Mouse (Mus musculus) layer of hippocampus, adult 11-12 months (tissue): ENCODE results near the gene Lpin2.

ENCODE experiments used
- DNase-seq: peaks from one replicate; pipeline ENCODE4 v3.0.0; 2022; ENCODE audit warnings: low spot score

Gene Lpin2

DNA sequence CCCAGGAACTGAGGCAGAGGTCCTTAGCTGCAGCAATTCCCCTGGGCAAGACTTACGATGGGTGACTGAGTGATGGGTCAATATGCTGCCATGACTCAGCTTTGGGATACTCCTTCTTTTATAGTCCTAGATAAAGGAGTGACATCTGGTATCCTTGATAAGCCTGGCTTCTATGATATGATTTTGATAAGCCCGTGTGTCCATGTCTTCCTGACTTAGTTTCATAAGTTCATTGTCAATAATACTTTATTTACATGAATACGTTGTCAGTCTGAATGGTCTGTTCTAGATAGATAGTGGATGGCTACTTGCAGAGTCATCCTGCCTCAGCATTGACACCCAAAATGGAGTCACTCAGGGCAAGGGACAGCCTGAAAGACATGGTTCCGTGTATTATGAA lies 11.2 kb upstream of the Lpin2 start:
- no peak for DNase-seq

DNA sequence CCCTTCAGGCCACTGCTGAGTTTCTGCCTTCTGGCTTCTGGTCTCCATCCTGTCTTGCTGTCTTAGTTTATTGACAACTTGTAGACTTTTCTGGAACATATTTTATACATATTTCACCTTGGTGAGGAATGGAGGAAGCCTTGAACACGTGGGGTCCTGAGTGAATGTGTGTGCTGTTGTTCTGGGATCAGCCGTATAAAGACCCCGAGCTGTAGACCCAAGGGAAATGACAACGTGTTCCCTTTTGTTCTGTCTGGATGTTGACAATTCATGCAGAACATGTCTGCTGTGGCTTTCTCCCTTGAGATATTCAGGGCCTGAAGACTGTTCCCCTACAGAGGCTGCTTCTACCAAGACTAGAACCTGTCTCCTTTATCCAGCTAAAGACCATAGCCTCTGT lies 5.0 kb upstream of the Lpin2 start:
- DNase-seq: no peak

DNA sequence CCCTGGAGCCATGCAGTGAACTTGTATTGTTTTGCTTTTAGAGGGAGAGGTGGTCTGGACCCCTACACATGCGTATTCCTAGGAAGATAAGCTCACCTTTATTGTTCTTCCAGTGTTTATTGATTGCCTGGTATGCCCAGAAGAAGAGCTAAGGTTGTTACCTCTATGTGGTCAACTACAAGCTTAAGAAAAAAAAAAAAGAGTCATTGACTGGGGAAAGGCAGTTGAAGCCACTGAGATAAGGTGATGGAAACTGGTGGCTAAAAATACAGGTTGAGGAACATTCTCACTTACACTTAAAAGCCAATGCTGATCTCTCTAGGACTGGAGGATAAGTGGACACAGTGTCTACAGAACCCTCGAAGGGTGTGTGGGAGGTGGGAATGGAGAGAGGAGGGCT lies 4.4 kb upstream of the Lpin2 start:
- DNase-seq: no peak

DNA sequence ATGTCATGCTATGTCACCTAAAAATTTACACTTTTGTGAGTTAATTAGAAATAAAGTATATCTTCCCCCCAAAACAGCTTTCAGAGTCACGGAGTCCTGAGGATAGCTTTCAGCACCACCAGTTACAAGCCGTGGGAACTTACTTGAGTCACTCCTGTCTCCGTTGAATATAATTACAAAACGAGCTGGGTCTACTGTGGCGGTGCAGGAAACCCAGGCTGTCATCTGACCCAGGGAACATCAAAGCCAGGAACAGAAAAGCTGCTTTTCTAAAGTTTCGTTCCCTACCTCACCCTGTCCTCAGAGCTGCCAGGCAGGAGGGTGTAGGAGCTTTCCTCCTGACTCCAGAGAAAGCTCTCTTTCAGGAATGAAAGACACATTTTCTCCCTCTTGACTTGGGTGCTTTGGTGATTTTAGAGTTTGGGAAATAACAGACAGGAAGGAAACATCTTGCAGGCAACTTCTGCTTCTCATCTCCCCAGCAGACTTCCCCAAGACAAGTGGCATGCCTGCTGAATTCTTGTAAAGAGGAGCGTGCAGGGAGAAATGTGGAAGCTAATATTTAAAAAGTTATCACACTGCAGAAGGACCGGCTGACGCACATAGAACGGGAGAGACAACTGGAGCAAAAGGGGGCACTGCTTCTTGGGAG lies 3.7 kb upstream of the Lpin2 start:
- no peak for DNase-seq

DNA sequence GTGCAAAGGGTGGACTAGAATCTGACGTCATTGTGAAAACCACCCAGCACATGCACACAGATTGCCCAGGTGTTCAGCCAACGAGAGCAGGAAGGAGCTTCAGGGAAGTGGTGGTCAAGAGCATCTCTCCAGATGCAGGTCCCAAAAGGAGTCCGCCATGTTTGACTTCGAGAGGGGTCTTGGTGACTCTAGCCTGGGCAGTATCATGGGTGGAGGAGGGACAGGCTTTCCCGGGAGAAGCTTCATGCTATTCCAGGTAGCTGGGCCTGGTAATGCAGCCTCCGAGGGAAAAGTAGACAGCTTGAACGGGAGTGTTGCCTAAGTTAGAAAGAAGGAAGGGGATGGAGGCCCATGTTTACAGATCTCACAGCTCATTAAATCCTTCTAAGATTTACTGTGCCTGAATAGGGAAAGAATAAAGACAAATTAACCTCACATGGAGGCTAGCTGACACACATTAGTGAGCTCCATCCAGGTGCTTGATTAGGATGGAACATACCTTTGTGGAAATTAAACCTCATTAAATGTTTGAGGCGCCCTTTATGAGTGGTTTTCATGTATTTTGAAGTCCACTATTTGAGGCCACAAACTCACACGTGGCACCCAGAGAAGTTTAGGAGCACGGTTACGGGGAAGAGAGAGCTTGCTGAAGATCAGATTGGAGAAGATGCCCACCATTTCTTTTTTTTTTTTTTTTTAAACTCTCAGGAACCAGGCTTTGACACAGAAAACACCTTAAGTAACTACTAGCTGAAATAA lies 2.6 kb upstream of the Lpin2 start:
- no peak for DNase-seq

DNA sequence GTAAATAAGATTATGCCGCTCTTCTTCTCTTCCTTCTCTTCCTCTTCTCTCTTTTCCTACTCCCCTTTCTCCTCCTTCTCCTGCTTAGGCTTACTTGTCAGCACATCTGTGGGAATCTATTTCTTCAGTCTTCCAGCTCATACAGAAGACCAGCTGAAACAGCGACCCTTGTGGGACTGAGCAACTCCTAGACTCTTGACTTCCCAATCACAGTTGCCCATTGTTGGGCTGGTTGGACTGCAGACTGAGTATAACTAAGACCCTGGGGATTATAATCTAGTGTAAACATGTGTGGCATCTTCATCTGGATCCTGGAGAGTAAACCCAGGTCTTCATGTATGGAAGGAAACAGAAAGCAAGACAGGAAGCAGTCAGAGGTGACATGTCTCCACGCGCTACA lies 1.8 kb upstream of the Lpin2 start:
- DNase-seq: no peak

DNA sequence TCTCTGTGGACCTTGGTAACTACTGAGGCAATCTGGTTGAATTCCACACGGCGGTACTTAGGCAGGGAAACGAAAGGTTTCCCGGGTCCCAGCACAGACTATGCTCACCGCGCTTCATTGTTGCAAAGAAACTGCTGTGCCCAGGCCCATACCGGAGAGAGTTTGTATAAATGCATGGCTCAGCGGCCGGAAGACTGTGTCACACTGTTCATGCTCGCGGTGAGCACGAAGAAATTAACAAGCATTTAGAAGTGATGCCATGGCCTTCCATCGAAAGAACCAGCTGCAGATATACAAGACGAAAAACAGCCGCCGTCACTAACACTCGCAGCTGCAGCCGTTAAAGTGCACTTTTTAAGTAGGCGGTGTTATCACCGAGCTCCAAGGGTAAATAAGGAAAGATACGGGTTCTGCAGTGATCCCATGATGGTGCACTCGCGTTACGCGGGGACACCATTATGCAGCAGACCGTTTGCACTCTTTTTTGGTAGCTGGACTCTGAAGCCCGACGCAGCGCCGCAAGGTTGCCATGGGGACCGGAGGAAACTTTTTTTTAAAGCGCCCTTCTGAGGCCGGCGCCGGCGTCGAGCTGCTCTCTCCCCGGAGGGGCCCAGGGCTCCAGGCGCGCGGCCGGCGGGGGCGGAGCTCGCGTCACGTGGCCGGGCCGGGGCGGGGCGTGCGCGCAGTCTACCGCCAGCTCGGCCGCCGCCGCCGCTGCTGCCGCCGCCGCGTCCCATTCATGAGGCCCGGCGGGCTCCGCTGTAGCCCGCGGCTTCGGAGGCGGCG lies 704 bp downstream of the Lpin2 start:
- peak; percentile 89 for DNase-seq

DNA sequence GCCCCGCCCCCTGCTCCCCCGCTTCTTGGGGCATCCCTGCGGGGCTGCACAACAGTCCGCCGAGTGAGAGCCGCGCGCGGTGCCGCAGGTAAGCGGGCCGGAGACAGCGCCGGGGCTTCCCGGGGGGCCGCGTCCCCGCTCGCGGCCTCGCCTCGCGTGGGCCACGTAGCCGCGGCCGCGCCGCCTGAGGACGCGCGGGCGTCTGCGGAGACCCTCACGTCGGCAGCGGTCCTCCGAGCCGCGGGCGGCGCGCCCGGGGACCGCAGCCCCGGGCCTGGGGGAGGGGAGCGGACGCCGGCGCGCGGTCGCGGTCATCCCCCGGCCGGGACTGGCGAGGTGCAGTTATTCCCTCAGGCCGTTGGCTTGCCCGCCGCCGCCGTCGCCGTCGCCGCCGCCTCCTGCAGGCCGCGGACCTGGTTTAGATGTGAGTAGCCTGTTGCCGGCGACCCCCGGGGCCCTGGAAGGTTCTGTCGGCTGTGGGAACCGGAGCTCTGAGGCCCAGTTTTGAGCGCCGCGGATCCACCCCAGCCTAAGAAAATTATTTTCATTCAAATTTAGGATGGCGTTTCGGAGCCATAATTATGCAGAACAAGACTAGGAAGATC lies 1.4 kb downstream of the Lpin2 start:
- no peak for DNase-seq

DNA sequence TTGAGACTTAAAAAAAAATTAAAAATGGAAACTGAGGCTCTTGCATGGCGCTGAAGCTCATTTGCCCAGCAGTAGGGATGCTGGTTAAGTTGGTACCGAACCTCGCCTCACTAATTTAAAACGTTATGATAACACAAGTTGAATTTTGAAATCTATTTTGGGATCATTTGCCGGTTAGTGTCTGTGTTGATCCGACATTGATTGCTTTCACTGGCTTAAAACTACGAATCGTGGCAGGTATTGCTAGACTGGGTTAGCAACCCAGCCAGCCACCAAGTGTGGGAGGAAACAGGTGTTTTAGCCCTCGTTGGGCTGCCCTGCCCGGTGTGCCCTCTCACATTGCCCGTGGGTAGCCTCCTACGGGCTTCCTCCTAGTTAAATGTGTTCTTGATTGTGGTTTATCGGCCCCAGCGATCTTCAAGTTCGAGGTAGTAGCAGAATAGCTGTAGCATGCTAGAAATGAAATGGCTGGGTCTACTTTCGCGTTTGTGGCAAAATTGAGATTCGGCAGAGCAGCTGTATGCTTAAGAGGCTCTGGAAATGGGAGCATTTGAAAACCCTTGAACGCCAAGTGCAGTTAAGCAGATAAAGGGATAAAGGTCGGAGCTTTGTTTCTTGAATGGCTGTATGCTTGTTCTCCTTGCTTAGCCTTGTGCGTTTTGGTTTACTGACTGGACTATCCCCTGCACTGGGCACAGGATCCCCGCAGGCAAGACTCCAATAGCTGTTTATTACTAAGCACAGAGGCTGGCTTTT lies 2.2 kb downstream of the Lpin2 start:
- no peak for DNase-seq

DNA sequence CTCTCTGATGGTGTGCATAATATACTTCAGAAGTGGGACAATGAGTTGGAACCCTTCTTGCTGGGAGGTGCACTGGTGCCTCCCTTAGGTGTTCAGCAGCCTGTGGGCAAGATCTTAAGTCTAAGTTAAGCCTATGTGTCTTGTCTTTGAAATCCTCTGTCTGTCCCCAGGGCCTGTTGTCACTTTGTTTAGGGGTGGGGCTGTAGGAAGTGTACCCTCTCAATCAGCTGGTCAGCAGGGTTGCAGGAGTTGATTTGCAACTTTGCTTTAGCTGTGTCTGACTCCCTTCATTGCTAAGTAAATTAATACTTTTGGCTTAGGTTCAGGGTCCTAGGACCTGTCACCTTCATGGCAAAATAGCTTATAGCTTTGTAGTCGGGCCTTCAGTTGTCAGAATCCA lies 3.0 kb downstream of the Lpin2 start:
- DNase-seq: no peak

DNA sequence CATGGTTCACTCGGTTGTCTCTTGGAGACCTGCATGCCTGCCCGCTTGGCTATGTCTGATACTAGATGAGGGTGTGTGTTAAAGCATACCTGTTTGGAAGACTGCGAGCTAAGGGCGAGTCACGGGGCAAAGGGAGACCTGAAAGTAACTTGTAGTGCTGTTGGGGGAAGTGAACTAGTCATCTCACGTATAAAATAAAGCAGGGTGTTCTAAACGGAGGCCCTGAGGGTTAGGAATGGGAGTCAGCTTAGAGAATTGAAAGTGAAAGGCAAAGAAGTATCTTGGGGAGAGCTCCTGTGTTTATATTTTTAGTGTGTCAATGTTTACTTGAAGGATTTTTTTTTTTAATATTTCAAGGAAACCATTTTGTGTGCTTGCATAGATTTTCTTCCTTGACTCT lies 8.2 kb downstream of the Lpin2 start:
- DNase-seq: no peak

DNA sequence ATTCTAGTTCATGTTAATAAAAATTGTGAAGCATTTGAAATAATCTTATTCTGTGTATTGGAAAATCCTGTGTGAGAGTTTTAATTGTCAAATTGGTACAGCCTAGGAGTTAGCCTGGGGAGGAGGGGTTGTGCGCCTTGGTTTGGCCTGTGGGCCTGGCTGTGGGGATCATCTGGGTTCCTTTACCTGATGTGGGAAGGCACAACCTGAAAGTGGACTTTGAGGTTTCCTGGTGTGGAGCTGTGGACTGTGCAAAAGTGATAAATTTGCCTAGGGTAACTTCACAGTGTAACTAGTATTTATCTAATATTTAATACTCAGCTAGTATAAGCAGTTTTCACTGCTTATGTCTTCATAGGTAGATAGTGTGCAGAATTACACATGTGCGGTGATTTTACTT lies 8.7 kb downstream of the Lpin2 start:
- DNase-seq: no peak

DNA sequence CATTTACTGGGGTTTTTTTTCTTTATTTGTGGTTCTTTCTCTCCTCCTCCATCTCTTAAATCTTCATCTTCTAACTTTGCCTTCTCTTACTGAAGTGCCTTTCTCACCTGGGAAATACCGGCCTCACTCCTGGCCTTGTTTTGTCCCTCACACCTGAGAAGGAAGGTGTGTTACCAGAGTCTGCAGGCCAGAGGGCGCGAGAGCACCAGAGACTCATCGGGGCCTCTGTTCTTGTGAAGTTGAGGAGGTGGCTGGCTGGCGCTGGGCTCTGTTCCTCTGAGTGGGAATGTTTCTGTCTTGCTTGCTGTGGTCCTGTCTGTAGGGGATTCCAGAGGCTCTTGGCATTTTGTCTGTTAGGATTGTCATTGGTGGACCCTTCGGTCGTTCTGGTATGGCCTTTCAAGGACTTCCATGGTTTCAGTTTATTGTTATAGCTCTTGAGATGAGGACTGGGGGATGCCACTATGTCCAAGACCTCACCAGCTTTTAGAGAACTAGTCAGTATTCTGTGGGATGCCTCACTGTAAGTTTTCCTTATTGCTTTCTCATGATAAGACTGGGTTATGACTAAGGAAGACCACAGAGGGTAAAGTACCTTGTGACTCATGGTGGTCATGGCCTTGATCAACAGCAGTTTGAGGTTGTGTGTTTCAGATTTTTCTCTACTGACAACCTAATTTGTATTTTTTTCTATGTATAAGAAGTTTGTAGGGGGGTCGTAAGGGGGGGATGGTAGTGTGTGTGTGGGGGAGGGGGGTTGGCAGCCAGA lies 9.5 kb downstream of the Lpin2 start:
- no peak for DNase-seq

DNA sequence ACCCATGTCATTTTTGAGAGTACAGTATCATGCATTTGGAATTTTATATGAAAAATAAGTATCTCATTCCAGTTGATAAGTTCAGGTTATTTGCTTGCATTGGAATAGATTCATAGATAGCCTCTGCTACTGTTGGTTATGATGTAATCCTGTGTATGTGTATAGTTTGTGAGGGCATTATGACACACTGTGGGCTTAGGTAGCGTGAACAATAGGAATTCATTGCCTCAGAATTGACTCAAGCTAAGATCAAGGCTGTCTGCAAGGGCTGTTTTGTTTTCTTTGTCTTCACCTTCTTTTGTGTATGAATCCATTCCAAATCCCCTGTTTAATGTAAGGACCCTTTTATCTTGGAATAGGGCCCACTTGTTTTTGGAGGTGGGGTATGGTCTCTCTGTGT lies 10.7 kb downstream of the Lpin2 start:
- DNase-seq: no peak

DNA sequence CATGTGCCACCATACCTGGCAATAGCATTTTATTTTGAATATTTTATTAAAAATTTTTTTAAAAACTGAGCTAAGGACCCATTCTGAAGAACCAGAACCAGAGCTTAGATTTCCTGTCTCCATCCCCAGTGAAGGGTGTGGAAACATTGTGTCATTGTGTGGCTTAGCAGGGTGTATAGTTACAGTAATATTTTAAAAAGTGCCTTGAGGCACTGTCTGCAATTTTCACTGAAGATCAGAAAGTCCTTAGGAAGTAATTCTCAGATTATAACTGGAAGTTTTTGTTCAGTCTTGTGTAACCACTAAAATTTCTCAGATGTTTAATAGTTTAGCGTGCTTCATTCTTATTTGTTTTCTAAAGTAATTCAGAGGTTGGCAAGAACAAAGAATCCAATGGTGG lies 11.1 kb downstream of the Lpin2 start:
- no peak for DNase-seq

DNA sequence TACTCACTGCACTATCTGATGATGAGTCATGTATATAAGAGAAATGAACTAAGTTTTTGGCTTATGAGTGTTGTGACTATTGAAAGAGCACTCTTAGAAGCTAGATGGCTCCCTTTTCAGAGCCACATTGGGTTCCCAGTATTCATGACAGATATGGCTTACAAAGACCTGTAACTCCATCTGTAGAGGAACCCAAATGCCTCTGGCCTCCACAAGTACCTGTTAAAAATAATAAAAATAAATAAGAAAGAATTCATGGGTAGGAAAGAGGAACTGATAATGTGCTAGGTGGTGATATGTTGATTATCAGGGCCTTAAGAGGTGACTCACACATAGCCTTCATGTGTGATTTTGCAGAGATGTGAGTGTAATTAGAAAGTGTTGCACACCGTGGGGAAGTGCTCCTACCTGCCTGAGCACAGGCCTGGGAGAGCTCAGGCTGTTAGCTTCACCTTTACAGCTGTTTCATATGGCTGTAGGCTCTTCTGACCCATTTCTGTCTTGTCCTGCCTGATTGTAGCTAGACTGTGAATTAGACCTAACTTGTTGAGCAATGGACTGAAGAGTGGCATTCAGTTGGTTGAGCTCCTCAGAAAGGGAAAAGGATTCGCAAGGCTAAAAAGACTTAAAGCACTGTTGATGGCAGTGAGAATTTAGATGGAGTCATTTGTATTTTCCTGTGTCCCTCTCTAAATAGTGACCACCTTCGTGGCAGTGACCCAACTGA lies 12.7 kb downstream of the Lpin2 start:
- DNase-seq: no peak

DNA sequence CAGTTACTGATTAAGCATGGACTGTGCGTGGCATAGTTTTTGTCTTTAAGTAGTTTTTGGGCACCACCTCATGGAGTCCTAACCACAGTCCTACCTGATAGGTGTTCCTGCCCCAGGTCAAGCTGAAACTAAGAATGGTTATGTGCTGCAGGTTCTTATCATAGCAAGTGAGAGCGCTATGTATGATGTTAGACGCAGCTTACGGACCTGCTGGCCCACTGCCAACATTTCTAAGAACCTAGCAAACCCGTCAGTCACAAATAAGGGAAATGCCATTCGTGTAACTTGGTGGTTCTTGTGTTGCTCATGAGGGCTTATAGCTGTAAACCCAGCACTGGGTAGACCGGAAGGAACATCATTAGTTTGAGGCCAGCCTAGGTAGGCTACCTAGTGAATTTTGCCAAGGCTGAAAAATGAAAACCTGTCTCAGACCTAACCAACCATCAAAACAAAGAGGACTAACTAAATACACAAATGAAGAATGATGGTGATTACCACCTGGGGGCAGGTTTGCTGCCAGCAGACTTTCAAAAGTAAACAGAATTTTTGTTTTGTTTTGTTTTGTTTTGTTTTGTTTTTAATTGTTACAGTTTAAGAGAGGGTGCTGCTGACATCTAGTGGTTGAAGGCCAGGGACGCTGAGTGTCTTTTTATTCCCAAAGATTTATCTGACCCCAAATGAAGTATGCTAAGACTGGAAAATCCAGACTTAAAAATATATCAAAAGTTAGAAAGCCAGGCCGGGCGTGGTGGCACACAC lies 13.5 kb downstream of the Lpin2 start:
- peak; percentile 28 for DNase-seq

DNA sequence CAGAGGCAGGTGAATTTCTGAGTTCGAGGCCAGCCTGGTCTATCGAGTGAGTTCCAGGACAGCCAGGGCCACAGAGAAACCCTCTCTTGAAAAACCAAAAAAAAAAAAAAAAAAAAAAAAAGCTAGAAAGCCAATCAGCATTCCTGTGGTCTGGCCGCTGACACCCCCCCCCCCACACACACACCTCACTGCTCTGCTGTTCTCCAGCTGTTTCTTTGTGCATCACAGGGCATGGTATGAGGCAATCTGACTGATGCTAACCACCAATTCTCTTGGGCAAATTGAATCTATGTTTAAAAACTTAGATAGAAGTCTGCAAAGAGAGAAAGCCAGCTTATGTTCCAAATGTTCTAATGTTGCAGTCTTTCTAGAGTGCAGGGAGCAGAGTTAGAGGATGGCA lies 14.1 kb downstream of the Lpin2 start:
- DNase-seq: no peak

DNA sequence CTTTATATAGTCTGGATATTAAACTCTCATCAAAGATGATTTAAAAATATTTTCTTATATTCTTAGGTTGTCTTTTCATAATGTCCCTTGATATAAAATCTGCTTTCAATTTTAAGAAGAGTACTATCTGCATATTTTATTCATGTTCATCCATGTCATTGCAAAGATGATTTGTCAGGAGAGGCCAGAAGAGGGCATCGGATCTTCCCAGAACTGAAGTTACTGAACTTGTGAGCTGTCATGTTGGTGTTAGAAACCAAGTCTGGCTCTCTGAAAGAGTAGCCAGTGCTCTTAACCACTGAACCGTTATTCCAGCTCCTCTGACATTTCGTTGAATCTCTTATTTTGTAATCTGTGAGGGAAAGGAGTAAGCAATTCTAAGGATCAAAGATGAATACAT lies 17.0 kb downstream of the Lpin2 start:
- DNase-seq: no peak

DNA sequence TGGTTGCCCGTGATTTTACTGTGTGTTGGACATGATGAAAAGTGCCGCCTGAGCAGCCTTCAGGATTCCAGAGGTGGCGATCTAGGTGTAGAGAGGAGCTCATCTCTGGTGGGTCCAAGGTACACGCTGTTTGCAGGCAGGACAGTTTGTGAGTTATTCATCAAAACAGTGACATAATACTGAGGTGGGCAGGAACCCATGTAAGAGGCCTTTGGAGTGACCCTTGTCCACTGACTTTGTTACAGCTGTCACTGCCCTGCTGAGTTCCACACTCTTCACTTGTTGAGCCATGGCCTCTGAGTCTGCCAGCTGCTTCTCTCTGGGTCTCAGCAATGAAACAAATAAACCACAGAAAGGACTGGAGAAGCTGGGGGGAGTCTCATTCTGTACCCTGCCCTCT lies 19.8 kb downstream of the Lpin2 start:
- DNase-seq: no peak
